Mouse (Mus musculus) lung, postnatal 10 days (tissue): ENCODE data around the gene Kdelr1.

Experiments used
- DNase-seq: peaks from one replicate; pipeline ENCODE4 v3.0.0; 2021

The Kdelr1 gene

DNA sequence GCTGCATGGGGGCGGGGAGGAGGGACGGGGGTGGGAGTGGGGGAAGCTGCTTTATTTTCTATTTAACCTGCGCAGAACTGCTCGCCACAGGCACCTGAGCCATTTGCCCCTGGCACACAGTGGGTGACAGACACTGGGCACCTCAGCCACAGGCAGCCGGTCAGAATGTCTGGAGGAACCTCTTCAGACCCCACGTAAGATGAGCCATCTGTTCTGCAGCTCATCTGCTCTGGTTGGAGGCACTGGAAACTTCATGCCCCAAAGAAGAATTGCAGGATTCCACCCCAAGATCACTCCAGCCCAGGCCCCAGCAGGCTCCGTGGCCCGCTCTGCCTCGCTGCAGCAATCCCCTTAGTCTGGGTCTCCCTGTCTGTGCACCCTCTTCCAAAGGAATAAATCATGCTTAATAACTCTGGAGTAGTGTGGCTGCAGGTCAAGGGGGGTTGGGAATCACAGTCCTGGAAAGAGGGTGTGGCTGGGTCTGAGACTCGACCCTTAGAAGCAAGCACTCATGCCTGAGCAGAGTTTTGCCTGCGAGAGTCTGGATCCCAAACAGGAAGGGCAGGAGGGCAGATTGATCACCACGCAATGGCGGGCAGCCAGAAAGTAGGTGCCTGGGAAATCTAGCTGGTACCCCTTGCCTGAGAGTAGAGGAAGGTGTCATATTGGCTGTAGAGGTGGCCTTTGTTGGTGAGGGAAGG, 44.6 kb downstream of the Kdelr1 start:
- peak; percentile 33 for DNase-seq

GRCm38 (mm10) chr7:45917926-45918325, 45.4 kb downstream of the Kdelr1 start:
- DNase-seq: no peak

GRCm38 (mm10) chr7:45919083-45919671, 46.6 kb downstream of the Kdelr1 start:
- DNase-seq: peak; percentile 30

GRCm38 (mm10) chr7:45919761-45920160, 47.2 kb downstream of the Kdelr1 start:
- no peak for DNase-seq

DNA sequence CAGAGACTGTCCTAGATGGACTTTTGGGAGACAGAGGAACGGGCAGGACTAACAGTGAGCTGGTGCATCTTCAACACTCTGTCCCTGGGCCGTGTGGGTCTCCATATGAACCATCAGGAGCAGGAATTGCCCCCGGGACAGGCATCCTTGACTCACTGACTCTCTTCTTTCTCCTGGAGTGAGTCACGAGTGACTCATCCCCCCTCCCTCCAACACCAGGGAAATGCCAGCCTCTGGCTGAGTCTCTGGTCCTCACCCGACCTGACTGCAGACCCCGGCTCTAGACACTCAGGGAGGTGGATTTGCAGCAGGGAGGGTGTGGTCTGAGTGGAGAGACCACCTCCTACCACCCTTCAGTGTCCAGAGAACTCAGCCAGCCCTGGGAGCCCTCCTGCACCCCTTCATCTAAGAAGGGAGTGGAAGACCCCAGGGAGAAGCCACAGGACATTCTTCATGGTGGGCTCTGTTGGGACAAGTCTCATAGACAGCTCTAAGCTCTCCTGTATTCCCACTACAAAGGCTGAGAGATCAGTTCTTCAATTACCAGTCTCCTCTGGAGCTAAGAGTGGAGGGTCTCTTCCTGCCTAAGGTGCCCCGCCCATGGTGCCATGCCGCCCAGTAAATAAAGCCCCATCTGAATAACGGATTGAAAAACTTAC, 48.1 kb downstream of the Kdelr1 start:
- peak; percentile 57 for DNase-seq

- peak; percentile 86 for DNase-seq
These were observed 48.7 kb downstream of the Kdelr1 start, which contains the start of gene Emp3 for GRCm38 (mm10) chr7:45921242-45921621. Gene Emp3, minus strand, starts transcription at chr7:45921404.

DNA sequence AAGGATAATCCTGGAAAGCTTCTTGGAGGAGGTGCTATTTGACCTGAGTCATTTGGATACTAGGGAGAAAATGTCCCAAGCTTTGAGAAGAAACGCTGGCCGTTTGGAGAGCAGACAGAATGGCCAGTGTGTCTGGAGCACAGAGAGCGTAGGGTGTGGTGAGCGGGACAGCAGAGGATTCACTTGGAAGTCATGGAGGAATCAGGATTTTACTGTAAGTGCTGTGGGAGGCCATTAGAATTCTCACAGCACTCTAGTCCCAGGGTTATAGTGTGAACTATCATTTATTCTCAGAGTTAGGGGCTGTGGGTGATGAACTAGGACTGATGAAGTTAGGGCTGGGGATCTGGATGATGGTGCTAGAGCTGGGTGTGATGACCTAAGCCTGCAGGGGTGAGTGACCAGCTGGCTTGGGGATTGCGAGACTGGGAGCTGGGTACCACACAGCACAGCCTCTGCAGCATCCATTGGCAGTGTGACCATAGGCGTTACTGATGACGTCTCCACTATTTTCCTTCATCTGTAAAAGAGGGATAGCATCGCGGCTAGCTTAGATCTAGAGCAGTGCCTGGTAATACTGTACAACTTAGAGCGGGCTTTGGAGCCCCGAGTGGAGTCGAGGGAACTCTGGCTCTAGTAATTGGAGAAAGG, 49.5 kb downstream of the Kdelr1 start:
- DNase-seq: no peak

DNA sequence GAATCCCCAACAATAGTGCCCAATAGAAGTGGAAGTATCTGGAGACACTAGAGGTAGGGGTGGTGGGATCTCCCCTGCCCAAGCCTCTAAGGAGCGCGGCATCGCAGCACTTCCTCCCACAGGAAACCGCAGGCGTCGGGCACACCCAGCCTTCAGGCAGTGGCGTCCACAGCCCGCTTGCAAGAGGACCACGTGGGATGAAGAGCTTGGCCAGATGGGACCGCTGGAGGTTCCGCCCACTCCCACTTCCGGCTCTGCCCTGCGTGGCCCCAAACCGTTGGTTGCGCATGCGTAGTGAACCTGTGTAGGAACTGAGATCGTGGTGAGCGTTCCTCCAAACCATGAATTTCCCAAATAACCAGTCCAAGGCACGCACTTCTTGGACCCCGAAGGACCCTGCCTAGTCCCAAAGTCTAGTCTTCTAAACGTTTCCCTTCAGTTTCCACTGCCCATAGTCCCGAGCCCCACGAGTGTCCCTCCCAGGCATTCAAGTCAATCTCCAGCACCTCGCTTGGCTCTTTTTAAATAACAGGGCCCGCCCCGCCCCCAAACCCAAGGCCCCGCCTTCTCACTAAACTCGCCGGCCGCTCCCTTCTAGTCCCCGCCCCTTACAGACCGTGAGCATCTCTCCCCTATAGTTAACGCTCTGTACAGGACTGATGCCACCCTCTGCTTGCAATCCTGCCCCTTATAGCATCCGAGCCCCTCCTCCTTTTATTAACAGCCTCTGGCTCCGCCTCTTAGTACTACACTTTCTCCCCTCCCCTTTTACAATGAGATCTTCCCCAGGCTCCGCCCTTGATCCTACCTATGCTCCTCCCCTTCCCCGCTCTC, 50.6 kb downstream of the Kdelr1 start:
- peak; percentile 98 for DNase-seq

DNA sequence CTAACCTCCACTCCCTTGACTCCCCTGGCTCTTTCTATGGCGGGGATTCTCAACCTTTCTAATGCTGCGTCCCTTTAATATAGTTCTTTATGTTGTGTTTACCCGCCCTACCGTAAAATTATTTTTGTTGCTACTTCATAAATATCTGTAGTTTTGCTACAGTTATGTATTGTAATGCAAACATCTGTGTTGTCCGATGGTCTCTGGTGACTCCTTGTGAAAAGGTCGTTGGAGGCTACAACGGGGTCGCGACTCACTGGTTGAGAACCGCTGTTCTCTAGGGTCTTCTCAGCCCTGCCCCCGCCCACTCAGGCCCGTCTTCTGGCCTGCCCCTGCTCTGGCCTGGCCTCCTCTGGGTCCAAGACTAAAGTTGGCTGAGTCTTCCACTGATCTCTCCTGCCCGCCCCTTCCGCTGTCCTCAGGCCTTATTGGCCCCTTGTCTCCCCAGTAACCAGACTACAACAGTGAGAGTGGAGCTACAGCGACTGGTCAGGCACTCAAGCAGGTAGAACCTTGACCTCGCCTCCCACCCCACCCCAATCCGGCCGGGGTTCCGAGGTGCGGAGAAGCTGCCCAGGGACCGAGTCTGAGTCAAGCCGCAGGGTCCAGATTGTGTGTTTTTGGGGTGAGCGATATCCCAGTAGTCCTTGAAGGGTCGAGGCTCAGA, 51.3 kb downstream of the Kdelr1 start, which contains the start of gene Ccdc114:
TSS of gene Ccdc114 (plus strand) at position 311 of the 667 bp plus-strand sequence.
- DNase-seq: peak; percentile 88

DNA sequence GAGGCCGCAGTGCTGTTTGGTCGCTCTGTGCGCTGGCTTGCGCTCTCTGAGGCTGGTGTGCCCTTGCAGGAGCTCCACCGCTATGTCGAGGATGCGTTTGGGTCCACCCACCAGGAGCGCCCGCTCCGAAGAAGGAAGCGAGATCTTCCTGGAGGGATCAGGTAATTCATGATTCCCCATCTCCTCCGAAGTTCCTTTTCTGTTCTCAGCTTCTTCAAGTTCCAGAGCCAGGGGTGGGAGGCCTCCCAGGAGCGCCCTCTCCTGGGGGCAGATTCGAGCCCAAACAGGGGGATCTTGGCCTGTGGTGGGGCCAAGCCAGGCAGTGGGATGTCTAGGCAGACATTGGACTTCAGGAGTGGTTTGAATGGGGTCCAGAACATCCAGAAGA, 51.9 kb downstream of the Kdelr1 start:
- peak; percentile 46 for DNase-seq

GRCm38 (mm10) chr7:45928626-45929295, 56.2 kb downstream of the Kdelr1 start:
- DNase-seq: no peak

DNA sequence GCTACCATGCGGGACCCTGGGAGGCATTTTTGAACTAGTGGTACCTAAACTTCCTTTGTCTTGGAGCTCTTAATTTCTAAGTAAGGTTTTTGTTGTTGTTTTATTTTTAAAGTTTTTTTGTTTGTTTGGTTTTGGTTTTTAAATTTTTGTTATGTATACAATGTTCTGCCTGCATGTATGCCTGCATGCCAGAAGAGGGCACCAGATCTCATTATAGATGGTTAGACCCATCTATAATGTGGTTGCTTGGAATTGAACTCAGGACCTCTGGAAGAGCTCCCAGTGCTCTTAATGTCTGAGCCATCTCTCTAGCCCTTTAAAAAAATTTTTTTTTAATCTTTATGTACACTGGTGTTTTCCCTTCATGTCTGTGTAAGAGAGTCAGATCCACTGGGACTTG, 57.1 kb downstream of the Kdelr1 start:
- no peak for DNase-seq
